Mouse (Mus musculus) lung, postnatal 10 days (tissue): ENCODE results near the gene Fam222a.

ENCODE experiments used
- DNase-seq: peaks from one replicate; pipeline ENCODE4 v3.0.0; 2021

Fam222a gene

DNA sequence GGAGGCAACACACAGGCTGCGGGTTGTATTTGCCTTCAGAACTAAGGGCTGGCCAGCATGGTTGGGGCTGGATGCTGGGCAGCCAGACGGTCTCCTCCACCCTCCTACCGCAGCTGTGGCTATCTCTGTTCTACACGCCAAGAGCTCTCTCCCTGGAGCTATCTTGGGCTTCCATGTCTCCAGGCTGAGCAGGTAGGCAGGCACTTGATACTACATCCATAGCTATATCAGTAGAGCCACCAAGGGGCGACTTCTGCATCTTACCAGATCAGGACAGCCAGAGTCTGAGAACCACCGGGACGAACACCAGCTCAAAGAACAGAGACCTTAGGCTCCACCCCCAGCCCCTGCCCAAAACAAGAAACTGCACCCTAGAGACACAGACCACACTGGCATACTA is 47.0 kb downstream of the Fam222a start:
- DNase-seq = no peak

DNA sequence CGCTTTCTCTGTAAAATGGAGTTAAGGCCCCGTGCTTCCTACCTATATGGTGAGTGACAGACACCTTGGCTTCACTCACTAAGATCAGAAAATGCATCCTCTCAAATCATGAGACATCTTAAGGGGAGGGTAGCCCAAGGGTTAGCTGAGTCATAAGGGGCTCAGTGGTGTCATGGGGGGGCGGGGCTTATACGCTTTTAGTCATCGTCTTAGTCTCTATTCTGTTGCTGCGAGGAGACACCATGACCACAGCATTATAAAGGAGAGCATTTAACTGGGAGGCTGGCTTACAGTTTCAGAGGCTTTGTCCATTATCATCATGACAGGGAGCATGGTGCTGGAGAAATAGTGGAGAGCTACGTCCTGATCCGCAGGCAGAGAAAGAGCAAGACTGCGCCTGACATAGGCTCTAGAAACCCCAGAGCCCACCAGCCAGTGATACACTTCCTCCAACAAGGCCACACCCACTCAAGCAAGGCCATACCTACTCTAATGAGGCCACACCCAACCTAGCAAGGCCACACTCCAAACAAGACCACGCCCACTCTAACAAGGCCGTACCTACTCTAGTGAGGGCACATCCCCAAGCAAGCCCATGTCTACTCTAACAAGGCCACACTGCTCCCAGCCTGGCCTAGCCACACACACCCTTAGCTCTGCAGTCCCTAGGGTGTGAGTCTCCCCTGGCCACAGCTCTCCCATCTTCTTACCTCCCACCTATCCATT is 48.7 kb downstream of the Fam222a start:
- DNase-seq = no peak

DNA sequence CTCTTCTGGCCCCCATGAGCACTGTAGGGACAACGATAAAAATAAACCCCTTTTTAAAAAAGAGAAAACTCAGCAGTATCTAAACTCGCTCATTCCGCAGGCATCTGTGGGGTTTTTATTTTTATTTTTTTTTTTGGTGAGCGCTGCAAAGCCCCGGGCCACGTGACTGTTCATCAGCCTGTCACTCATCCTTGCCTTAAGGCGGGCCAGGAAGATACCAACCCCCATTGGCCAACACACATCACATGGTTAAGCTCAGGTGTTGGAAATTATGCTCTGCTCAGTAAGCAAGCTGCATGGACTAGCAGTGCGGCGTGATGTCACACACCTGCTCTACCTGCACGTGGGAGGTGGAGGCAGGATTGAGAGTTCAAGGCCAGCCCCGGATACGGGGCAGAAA is 50.0 kb downstream of the Fam222a start:
- no peak for DNase-seq

DNA sequence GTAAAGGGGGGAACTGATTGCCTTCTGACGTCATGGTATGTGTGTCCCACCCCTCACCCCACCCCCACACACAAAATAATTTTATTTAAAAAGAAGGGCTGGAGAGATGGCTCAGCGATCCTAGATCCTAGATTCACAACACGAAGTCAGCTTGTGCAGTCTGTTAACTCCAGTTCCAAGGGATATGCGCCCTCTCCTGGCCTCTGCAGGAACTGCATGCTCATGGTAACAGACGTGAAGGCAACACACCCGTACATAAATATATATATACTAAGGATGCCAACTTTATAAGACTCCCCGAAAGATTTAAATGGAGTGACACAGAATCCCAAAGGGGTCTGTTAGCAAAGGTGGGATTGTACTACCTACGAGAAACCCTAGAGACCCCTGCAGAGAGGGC is 51.0 kb downstream of the Fam222a start:
- peak; percentile 86 for DNase-seq

DNA sequence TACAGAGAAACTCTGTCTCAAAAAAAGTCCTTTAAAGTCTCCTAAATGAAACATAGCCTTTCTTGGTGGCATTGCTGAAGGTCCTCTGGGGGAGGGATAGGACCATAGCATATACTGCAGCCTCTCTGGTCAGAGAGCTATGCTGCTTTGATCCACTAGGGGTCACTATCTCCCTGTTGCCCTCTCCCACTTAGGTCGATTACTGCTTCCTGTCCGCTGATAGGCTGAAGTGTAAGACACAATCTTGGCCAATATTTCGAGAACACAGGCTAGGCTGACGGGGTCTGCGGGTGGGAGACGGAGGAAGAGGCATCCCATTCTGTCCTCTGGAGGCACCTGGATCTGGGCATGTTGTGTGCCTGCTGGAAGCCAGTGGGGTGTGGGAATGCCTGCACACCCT is 52.5 kb downstream of the Fam222a start:
- DNase-seq = no peak

DNA sequence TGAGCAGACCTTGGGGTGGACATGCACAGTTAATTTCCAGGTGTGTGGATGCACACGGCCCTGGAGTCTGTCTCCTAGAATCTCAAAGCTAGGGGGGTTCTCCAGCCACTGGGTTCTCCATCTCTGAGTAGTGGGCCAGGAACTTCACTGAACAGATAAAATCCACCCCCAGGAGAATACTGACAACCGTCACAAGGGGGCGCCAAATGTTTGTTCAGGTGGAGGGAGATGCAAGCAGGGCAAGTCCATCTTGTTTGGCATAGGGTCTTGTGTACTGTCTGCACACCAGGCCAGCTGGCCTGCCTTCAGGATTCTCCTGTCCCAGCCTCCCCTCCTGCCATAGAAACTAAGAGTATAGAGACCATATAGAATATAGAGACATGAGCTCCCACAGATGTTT is 57.8 kb downstream of the Fam222a start:
- peak; percentile 81 for DNase-seq

DNA sequence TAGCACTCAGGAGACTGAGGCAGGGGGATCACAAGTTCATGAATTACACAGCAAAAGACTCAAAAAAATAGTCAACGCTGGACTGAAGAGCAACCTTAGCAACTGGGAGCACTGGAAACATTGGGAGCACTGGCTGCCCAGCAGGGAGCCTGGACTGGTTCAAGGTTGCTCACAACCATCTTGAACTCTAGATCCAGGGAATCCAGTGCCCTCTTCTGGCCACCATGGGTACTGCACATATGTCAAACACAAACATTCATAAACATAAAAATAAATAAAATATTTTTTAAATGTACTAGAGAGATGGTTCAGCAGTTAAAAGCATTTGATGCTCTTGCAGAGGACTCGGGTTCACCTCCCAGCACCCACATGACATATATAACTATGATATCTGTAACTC is 63.5 kb downstream of the Fam222a start:
- no peak for DNase-seq

DNA sequence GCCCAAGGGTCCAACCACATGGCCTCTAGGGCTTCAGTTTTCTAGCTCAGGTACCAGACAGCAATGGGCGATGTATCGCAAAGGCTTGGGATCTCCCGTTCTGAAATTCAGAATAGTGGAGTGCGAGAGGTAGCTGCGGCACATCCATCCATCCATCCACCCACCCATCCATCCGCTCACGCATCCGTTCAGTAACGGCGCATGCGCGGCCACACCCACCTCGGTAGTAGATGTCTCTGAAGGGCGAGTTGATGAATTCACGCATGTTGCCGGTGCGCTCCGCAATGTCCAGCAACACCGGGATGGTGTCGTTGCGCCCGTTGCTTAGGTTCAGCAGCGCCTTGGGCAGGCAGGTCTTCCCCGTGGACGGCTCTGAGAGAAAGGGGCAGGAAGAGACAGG is 68.3 kb downstream of the Fam222a start:
- DNase-seq = no peak

DNA sequence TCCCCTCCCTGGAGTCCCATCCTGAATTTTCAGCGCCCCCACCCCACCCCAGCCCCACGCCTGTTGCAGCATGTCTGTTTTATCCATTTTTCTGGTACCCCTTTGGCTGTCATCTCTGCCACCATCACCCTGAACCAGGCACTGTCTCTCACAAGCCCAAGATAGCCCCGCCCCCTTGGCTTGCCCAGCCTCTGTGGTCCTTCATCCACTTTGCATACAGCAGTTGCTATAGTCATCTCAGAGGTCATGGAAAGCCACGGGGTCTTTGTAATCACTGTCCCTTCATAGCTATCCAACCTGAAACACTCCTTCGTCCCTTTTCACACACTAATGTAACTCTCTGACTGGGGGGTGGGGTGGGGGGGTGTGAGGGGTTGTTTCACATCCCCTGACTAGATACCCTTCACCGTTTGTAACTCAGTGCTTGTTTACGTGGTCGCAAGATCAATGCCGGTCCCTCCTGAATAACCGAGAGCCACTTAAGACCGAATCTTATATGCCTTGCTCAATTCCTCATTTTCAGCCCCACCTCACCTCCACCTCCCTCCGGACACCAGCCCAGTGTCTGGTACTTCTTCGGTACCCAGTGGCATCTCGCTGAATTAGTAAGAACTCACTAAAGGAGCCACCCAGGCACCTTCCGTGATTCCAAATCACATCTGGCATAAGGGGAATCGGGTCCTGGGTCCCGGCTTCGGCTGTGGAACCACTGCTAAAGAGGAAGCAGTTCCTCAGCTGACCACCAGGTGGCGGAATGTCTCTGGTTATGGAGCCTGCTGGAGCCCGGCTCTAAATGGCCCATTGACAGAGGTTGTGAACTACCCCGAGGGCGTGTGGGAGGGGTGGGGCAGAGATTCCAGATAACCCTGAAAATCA is 71.2 kb downstream of the Fam222a start:
- peak; percentile 92 for DNase-seq

DNA sequence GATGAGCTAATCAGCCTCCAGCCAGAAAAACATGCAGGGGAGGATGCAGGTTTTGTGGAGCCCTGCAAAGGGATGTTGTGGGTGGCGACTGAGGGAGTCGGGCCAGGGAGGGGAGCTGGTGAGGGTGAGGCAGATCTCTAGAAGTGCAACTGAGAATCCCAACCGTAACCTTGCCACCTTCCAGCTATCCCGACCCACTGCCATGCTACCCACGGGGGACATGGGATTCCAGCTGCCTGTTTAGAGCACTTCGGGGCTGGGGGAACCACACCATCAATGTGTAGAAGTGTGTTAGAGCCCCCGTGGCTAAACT is 71.8 kb downstream of the Fam222a start:
- no peak for DNase-seq

DNA sequence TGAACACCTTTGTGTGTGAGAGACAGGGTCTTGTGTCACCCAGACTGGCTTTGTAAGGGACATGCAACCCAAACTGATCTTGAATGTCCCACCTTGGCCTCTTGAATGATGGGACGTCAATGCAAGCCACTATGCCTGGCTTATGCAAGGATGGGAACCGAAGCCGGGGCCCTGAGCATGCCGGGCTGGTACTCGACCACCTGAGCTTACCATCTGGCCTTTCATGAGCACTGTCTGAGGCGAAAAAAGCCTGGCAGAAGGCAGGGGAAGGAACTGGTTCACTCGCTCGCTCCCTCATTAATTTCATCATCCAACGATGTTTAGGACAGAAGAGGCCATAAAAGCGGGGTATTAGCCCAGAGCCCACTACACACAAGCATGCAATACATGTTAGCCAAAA is 73.0 kb downstream of the Fam222a start:
- DNase-seq = no peak

DNA sequence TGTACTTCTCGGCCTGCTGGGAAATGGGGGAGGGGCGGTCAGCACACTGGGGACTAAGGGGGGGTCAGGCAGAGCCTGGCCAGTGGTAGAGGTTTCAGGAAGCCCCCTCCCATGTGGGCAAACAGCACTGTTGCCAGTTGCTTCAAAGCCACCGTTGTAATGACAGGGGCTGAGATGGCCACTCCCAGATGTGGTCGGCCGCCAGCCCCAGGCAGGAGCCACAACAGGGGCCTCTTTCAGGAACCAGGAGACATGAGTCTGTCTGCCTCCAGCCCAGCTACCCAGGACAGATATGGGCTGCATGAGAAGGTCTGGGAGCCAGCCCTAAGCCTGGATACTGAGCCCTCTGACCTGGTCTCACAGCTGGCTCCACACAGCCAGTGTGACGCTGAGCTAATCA is 77.1 kb downstream of the Fam222a start:
- no peak for DNase-seq

DNA sequence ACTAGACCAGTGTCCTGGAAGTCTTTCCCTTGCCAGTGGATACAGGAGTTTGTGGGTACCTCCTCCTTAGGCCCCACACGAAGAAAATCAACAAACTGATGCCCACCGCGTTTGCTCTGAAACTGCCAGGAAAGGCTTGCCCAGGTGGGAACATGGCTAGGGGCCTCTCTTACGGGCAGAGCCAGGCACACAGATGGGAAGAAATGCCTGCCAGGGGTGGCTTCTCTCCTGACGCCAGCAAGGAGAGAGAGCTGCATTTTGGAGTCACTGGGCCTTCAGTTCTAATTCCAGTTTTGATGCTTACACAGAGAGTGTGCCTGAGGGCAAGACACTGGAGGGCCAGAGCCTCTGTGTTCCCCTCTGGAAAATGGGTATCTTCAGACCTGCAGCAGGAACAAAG is 78.1 kb downstream of the Fam222a start:
- no peak for DNase-seq

DNA sequence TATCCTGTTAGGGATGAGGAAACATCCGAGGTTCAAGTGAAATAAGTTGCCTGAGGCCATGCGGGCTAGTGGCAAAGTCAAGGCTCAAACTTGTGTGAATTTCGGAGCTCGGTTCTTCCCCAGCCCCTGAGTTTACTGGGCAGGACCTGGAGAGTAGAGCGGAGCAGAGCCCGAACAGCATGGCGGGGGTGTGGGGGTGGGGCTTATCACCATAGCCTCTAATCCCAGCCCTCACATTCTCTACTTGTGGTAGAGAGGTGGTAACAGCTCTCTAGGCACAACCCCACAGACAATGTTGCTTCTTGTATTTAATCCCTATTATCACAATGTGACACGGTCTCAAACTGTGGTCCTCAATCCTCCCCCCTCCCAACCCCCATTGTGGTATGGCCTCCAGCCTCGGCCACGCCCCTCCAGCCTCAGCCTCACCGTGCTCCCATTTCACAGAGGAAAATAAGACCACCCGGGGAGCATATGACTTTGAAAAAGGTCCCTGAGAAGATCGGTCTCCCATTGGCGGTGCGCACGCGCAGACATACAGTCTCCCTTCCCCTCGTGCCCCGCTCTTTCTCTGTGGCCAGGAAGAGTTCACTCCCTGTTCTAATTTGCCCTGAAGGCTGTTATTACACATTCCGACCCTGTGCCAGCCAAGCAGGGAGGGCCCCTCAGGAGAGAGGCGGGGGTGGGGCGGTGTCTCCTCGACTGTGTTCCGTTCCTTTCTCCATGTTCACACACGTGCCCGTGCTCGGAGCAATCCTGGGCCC is 79.6 kb downstream of the Fam222a start:
- DNase-seq = peak; percentile 63

DNA sequence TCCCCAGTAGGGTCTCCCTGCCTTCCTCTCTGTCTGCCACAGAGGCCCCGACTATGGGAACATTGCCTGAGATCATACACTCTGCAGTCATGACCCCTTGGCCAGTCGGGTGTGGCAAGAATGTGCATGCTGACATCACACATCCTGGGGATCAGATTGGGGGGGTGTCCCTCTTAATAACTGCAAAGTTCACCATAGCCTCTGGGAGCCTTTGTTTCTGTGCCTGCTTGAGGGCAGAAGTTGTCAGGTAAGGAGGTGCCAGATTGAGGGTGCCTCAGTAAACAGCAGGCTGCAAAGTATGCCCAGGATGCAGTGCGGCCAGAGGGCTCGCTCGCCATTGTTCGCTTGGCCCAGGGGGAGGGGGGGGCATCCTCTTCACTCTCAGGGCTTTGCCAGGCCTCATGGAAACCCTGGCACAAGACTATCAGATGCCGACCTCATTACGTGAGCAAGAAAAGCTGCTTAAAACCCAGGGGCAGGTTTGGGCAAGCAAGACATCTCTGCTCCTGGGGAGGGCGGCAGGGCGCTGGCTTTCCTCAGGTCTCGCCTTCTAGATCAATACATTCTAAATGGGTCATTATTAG is 81.0 kb downstream of the Fam222a start:
- peak; percentile 66 for DNase-seq

DNA sequence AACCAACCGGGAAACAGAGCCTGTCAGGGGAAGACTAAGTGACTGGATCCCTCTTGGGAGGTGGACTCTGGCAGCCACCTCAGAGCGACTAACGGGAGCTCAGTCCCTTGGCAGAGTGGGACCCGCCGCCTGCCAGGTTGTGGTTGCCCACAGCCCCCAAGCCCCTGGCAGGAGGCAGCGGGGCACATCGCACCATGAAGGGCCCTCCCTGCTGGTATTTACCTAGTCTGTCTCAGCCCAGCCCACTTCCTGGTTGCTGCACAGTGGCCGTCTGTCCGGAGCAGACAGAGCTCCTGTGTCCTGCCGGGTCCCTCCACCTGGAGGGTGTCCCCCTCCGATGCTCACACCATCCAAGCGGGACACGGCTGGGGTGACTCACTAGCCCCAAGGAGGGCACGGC is 83.2 kb downstream of the Fam222a start:
- no peak for DNase-seq

DNA sequence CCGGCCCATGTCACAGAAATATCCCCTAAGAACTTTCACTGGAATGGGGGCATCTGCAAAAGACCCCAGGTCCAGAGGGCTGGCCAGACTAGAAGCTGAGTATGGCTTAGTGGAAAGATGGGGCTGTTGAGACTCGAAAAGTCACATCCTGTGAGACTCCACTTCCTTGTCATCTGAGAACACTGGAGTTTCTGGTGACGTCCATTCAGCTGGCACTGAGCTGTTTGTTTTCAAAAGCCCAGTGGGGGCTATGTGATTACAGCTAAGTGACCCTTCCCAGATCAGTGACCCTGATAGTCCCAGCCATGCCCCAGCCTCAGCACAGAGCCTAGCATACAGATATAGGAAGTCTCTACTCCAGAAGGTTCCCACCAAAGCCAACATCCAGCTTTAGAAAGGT is 83.6 kb downstream of the Fam222a start:
- no peak for DNase-seq

DNA sequence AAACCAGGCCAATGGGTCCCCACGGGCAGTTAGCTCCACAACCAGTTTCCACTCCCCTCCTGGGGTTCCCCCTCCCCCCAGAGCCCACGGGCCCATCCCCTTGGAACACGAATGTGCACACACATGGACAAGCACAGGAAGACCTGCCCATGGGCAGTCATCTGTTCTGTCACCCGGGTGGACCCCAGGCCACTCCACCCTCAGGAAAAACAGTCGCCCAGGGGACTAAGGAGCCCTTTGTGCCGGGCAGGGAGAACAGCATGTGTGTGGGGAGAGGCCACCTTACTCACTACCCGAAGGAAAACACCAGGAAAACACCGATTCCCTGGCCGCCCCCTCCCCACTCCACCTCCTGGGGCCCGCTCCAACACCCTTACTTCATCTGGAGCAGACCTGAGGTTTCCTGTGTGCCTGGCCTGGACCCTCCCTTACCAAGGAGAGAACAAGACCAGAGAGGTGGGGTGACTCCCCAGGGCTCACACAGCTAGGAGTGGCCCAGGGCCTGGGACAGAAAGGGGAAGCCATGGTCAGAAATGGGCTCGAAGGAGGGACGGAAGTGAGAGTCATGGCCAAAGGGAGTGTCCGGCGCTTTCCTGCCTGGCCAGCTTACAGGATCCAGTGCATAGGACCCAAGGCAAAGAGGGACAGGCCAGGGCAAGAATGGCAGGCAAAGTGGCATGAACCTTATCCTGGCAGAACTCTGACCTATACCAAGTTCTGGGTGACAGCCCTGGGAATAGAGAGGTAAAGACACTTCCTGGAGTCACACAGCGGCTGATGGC is 86.0 kb downstream of the Fam222a start:
- DNase-seq = peak; percentile 36

DNA sequence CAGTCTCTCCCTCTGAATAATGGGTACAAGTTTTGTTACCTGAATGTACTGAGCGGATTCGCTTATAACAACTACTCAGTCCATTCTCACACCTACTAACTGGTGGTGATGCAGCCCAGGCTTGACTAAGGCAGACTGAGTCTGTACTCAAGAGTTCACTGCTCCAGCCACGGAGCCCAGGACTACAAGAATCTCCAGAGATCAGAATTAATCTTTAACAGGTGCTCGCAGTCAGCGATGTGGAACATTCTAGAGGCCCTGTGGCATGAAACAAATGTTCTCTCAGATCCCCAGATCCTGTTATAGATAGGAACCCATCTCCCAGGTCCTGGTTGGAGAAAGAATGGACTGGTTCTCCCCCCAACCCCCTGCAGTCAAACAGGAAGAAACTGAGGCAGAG is 87.9 kb downstream of the Fam222a start:
- DNase-seq = no peak

DNA sequence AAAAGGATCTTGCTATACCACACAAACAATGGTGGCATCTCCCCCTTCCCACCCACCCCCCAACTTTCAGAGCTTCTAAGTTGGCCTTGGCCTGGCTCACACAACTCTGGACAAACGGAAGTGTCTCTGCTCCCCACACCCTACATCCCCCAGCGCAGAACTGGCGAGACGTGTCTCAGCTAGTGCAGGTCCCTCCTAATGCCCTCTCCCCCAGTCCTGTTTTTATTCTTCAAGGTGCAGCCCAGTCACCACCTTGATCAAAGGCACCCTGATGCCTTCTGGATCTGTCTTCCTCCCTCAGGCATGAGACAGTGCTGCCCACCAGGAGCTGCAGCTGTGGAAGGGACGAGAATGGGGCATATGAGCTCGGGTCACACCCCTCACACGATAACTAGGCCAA is 88.5 kb downstream of the Fam222a start:
- DNase-seq = no peak

DNA sequence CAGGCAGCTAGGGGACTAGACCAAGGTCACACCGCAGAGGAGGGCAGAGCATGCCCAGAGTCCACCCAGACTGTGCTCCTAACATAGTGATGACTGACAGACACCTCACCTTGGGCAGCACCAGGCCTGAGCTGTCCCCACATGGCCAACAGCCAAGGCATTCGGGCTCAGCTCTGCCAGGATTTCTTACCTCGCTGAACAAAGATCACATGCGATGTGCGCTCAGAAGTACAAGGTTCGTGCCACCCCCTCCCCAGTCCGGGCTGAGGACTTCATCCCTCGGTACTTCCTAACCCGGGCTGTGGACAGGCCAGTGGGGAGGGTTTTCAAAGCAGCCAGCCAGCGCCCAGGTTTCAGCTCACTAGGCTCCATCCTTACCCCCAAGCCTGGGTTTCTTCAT is 89.6 kb downstream of the Fam222a start:
- DNase-seq = no peak

DNA sequence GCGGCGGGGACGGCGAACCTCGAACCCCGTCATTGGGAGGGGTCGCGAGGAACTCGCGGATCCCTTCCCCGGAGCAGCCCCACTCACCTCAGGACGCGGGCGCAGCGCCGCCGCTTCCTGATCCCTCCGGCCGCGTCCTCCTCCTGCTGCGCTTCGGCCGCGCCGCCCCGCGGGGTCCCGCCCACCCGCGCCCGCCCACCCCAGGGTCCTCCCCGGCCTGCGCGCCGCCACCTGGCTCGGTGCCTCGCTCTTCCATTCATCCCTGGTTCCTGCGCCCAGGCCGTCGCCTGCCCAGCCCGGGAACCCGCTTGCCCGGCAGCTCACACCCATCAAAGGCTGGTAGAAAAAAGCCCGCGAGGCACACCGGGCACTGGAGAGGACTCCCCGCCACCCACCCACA is 90.4 kb downstream of the Fam222a start, which contains the start of gene Trpv4:
Trpv4 (minus strand) TSS at position 167 of the 400 bp plus-strand sequence.
- DNase-seq = no peak

DNA sequence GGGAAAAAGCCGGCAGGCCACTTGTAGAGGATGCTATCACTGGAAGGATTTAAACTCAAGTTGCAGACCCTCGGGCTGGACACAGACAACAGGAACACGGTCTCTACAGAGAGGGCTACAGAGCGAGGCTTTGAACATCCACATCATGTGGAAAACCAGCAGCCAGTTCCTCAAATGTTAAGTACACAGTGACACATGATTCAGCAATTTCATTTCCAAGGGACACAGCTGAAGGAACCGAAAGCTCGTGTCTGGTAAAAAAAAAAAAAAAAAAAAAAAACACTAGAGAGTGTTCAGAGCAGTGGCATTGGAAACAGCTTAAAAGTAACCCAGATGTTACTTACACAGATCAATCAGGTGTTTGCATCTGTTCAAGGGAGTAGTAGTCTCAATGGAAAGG is 93.2 kb downstream of the Fam222a start:
- DNase-seq = no peak
